Mouse (Mus musculus) gastrocnemius, adult 18-20 months (tissue): ENCODE results near the gene Ccdc183. TPM values are rescaled to one million over a fixed set of nuclear protein-coding genes. Genes with fewer than 3 reads are reported as not detected.
A peak's percentile ranks its signal among the peaks of the same experiment; 100 is the strongest.

Experiments used
- DNase-seq: peaks from one replicate; pipeline ENCODE4 v3.0.0; 2021; ENCODE audit warnings: low spot score
- long read RNA-seq, 2 experiments: library from polyadenylated mRNA; stranded (forward); transcript quantifications; one replicate each; pipeline ENCODE4 v2.0.0; 2021
- total RNA-seq, 2 experiments: library from RNA; stranded (reverse); gene quantifications; 2 replicates each; pipeline ENCODE4 v1.2.3; 2021

The Ccdc183 gene
- not detected for total RNA-seq
- long read RNA-seq, experiment 1 = 0 reads
- long read RNA-seq, experiment 2 = 0 reads

- no peak for DNase-seq
Observed at GRCm38 (mm10) chr2:25617578-25617977, at the start of gene Ccdc183. Gene Ccdc183, minus strand, starts transcription at chr2:25617678.

- no peak for DNase-seq
Observed at GRCm38 (mm10) chr2:25666516-25666915, 49.0 kb upstream of the Ccdc183 start.

- no peak for DNase-seq
Observed at GRCm38 (mm10) chr2:25664125-25664524, 46.6 kb upstream of the Ccdc183 start.

- DNase-seq = peak; percentile 43
Observed at GRCm38 (mm10) chr2:25663511-25663910, 46.0 kb upstream of the Ccdc183 start.

- DNase-seq = no peak
Observed at GRCm38 (mm10) chr2:25661245-25661970, 43.9 kb upstream of the Ccdc183 start.

- peak; percentile 12 for DNase-seq
Observed at GRCm38 (mm10) chr2:25660279-25660678, 42.8 kb upstream of the Ccdc183 start.

- no peak for DNase-seq
Observed at GRCm38 (mm10) chr2:25657652-25658051, 40.2 kb upstream of the Ccdc183 start, which contains the start of gene Lcn5. Gene Lcn5, plus strand, starts transcription at chr2:25657952.

GRCm38 (mm10) chr2:25657246-25657645, 39.8 kb upstream of the Ccdc183 start:
- DNase-seq = no peak

GRCm38 (mm10) chr2:25656691-25657090, 39.2 kb upstream of the Ccdc183 start:
- peak; percentile 49 for DNase-seq

GRCm38 (mm10) chr2:25654502-25654901, 37.0 kb upstream of the Ccdc183 start:
- DNase-seq = no peak

- DNase-seq = no peak
Observed at GRCm38 (mm10) chr2:25652902-25653301, 35.4 kb upstream of the Ccdc183 start, which contains the start of gene Lcn8. Gene Lcn8, plus strand, starts transcription at chr2:25653120.

GRCm38 (mm10) chr2:25639890-25640289, 22.4 kb upstream of the Ccdc183 start:
- DNase-seq = no peak

- no peak for DNase-seq
Observed at GRCm38 (mm10) chr2:25634046-25634445, 16.6 kb upstream of the Ccdc183 start.

- no peak for DNase-seq
Observed at GRCm38 (mm10) chr2:25633616-25634015, 16.1 kb upstream of the Ccdc183 start.

GRCm38 (mm10) chr2:25628738-25629137, 11.3 kb upstream of the Ccdc183 start:
- DNase-seq = no peak

- no peak for DNase-seq
Observed at GRCm38 (mm10) chr2:25627811-25628210, 10.3 kb upstream of the Ccdc183 start, which contains the start of gene Fcna. Gene Fcna, minus strand, starts transcription at chr2:25628030.

- DNase-seq = no peak
Observed at GRCm38 (mm10) chr2:25625986-25626385, 8.5 kb upstream of the Ccdc183 start.

- peak; percentile 90 for DNase-seq
Observed at GRCm38 (mm10) chr2:25621229-25622200, 4.0 kb upstream of the Ccdc183 start, which contains the start of gene Tmem141. Gene Tmem141, minus strand, starts transcription at chr2:25622005.

GRCm38 (mm10) chr2:25620852-25621228, 3.4 kb upstream of the Ccdc183 start:
- no peak for DNase-seq

- DNase-seq = no peak
Observed at GRCm38 (mm10) chr2:25620386-25620785, 2.9 kb upstream of the Ccdc183 start.

- no peak for DNase-seq
Observed at GRCm38 (mm10) chr2:25616398-25616797, 1.1 kb downstream of the Ccdc183 start.

GRCm38 (mm10) chr2:25608671-25609070, 8.8 kb downstream of the Ccdc183 start:
- DNase-seq = no peak
